Mouse (Mus musculus): Measurements from ENCODE around the gene Fsd1l.
A peak's percentile ranks its signal among the peaks of the same experiment; 100 is the strongest.

Gene Fsd1l

GRCm38 (mm10) chr4:53631316-53632010 lies at the start of gene Fsd1l:
Fsd1l (plus strand) TSS chr4:53631471.
- peak; percentile 86 for DNase-seq

- DNase-seq, result no peak
Observed at GRCm38 (mm10) chr4:53587676-53588075, 43.6 kb upstream of the Fsd1l start.

- no peak for DNase-seq
Observed at GRCm38 (mm10) chr4:53588936-53589335, 42.3 kb upstream of the Fsd1l start.

GRCm38 (mm10) chr4:53589466-53589865 lies 41.8 kb upstream of the Fsd1l start:
- DNase-seq, result no peak

- DNase-seq, result no peak
Observed at GRCm38 (mm10) chr4:53590163-53590562, 41.1 kb upstream of the Fsd1l start.

GRCm38 (mm10) chr4:53590691-53591447 lies 40.4 kb upstream of the Fsd1l start:
- no peak for DNase-seq

- no peak for DNase-seq
Observed at GRCm38 (mm10) chr4:53591536-53591935, 39.7 kb upstream of the Fsd1l start.

GRCm38 (mm10) chr4:53591941-53592340 lies 39.3 kb upstream of the Fsd1l start:
- DNase-seq, result no peak

- DNase-seq, result no peak
Observed at GRCm38 (mm10) chr4:53592386-53592785, 38.9 kb upstream of the Fsd1l start.

GRCm38 (mm10) chr4:53594204-53594603 lies 37.1 kb upstream of the Fsd1l start:
- peak; percentile 20 for DNase-seq

GRCm38 (mm10) chr4:53595246-53596062 lies 35.8 kb upstream of the Fsd1l start:
- DNase-seq, result no peak

GRCm38 (mm10) chr4:53596063-53596895 lies 35.0 kb upstream of the Fsd1l start:
- DNase-seq, result no peak

GRCm38 (mm10) chr4:53600462-53600861 lies 30.8 kb upstream of the Fsd1l start:
- no peak for DNase-seq

- no peak for DNase-seq
Observed at GRCm38 (mm10) chr4:53614576-53615225, 16.6 kb upstream of the Fsd1l start.

GRCm38 (mm10) chr4:53617968-53618367 lies 13.3 kb upstream of the Fsd1l start:
- DNase-seq, result no peak

GRCm38 (mm10) chr4:53620104-53620503 lies 11.2 kb upstream of the Fsd1l start:
- DNase-seq, result no peak

GRCm38 (mm10) chr4:53621084-53621483 lies 10.2 kb upstream of the Fsd1l start:
- no peak for DNase-seq

GRCm38 (mm10) chr4:53621490-53621889 lies 9.8 kb upstream of the Fsd1l start:
- DNase-seq, result no peak

GRCm38 (mm10) chr4:53623711-53624110 lies 7.6 kb upstream of the Fsd1l start:
- DNase-seq, result no peak

- peak; percentile 45 for DNase-seq
Observed at GRCm38 (mm10) chr4:53624816-53625215, 6.5 kb upstream of the Fsd1l start.

GRCm38 (mm10) chr4:53625263-53625662 lies 6.0 kb upstream of the Fsd1l start:
- no peak for DNase-seq

GRCm38 (mm10) chr4:53628924-53629323 lies 2.3 kb upstream of the Fsd1l start:
- no peak for DNase-seq

All from right cerebral cortex, postnatal 4 days (tissue).